Mouse (Mus musculus) c-Kit-negative CD71-positive TER-119-positive erythroid progenitor cells, embryonic 14.5 days (primary cell): ENCODE data around the gene Ntan1.
"Not testable (repeated sequence)": the region's sequence is repeated elsewhere in the genome, so short reads cannot be mapped to it uniquely, and the experiment has no call there.

Experiments used
- DNase-seq: peaks from one replicate; pipeline ENCODE4 v3.0.0-alpha.2; 2013; ENCODE audit warnings: low read depth, low spot score

The Ntan1 gene

GRCm38 (mm10) chr16:13830444-13830843 is 11.8 kb downstream of the Ntan1 start:
- DNase-seq: no peak

DNA sequence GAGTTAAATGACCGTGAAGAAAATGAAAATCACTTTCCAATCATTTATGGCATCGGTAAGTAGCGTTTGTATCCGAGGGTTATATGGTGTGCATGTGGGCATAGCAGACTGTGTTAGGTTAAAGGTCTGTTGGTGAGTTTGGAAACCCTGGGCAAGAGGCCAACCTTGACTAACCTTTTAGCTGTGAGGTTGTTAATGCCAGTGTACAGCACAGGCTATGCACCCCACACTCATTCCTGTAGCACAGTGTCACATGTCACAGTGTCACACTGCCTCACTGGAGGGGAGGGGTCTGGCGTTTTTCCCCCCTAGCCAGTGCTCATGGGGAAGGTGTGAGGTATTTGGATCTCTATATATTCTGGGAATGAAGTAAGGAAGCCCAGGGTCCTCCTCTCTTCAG is 13.0 kb downstream of the Ntan1 start:
- DNase-seq: no peak

- no peak for DNase-seq
Observed at GRCm38 (mm10) chr16:13834382-13834781, 15.7 kb downstream of the Ntan1 start.

DNA sequence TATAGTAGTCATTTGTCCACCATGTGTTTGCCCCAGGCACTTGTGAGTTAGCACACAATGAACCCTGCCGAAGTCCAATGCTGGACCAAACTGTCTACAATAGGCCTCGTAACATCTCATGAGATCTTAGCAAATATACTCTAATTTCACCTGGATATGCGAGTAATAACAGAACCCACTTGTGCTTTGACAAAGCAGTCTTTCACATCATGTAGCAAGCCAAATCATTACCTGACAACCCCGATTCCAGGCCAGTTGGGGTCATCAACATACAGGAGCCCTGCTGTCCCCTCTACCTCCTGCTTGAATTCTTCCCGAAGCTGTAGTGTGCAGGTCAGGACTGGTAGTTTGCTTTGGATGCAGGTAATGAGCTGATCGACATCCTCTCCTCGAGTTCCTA is 21.4 kb downstream of the Ntan1 start:
- DNase-seq: no peak

DNA sequence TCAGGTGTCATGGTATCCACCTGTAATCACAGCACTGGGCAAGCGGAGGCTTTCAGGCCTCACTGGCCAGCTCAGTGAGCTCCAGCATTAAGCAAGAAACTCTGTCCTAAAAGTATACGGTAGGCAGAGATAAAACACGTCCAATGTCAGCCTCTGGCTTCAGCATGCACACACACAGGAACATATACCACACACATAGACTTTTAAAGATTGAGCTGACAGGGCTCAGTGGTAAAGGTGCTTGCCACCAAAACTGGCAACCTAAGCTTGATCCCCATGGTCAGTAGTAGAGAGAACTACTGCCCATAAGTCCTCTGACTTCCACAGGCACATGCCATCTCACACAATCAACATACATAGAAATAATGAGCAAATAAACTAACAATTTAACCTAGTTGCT is 22.3 kb downstream of the Ntan1 start:
- DNase-seq: no peak

DNA sequence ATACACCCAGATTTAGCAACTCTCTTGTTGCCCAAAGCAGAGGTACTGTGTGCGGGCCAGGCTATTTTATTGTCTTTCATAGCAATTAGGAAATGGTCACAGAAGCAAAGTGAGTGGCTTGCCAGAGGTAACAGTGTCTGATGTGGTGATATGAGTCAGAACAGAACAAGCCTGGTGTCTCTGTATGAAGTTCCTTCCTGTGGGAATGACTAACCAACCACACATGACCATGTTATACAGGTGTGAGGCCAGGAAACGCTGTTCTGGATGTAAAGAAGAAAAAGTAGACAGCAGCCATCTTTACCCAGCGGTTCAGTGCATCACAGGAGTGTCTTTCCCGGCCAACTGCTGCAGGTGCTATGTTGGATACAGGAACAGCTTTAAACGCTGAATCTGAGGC is 26.4 kb downstream of the Ntan1 start:
- DNase-seq: no peak

GRCm38 (mm10) chr16:13846675-13847074 is 28.0 kb downstream of the Ntan1 start:
- no peak for DNase-seq

DNA sequence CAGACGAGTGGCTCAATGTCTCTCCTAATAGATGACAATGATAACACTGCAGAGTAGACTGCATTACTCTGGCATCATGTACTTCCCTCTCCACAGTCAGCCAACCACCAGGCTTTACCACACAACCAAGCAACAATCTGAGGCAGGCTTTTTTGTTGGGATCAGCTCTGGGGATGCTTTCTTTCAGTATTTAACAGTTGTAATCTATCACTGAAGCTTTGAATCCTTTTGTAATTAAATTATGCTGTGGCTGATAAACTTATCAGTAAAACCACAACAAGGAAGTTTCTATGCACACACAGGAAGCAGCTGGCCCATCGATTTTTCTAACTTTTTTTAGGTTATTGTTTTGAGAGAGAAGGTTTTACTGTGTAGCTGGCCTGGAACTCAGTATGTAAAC is 29.7 kb downstream of the Ntan1 start:
- DNase-seq: no peak

- no peak for DNase-seq
Observed at GRCm38 (mm10) chr16:13851446-13851845, 32.8 kb downstream of the Ntan1 start.

DNA sequence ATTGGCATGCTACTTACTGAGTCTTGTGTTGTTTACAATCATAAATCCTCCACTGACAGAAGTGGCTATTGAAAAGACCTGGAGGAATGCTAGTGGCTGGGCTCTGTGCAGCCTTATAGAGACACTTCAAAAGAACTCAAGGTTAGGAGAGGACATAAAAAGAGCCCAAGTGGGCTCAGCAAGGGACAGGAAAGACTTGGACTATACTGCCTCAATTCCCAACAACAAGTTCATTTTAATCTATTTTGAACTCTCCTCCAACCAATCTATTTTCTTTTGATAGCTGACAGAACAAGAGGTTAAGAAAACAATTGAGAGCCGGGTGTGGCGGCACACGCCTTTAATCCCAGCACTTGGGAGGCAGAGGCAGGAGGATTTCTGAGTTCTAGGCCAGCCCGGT is 35.2 kb downstream of the Ntan1 start:
- no peak for DNase-seq

GRCm38 (mm10) chr16:13866076-13866475 is 47.4 kb downstream of the Ntan1 start:
- no peak for DNase-seq

- DNase-seq: no peak
Observed at GRCm38 (mm10) chr16:13866616-13867015, 48.0 kb downstream of the Ntan1 start.

DNA sequence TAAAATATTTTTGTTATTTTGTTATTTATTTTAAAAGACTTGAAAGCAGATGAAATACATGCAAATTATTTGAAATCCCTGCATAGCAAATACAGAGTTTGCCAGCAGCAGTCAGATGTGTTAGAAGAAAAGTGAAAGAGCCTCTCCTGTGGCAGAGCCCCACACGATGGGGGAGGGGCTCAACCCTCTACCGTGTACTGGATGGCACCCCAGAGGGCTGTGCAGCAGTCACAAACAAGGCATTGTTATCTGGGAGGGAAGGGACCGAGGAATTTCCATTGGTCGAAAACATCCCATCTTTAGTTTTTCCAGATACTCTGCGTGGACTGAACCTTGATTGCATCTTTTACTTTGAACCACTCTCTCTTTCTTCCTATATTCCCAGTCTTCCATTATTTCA is 48.8 kb downstream of the Ntan1 start:
- not testable (repeated sequence) for DNase-seq

GRCm38 (mm10) chr16:13867910-13868514 is 49.4 kb downstream of the Ntan1 start:
- DNase-seq: no peak

GRCm38 (mm10) chr16:13875483-13875882 is 56.8 kb downstream of the Ntan1 start:
- DNase-seq: no peak

GRCm38 (mm10) chr16:13883094-13883774 is 64.6 kb downstream of the Ntan1 start:
- DNase-seq: no peak
